Mouse (Mus musculus): ENCODE measurements around the gene Mylk4.

GRCm38 (mm10) chr13:32787584-32787983, 3.8 kb upstream of the Mylk4 start:
- TF ChIP-seq CTCF (conservative IDR thresholded peaks at IDR 0.05; ENCODE audit: insufficient read depth, insufficient read length, low read depth, low read length) = no peak
- no peak for TF ChIP-seq POLR2A (IDR thresholded peaks at IDR 0.05; ENCODE audit: low read depth, low read length)

All from kidney, adult 2 months (tissue).